Mouse (Mus musculus): Measurements from ENCODE around the gene Smg9. TPM values are rescaled to one million over a fixed set of nuclear protein-coding genes. Genes with fewer than 3 reads are reported as not detected.

The Smg9 gene
- polyA plus RNA-seq, 1 experiment, result 66.2 TPM

DNA sequence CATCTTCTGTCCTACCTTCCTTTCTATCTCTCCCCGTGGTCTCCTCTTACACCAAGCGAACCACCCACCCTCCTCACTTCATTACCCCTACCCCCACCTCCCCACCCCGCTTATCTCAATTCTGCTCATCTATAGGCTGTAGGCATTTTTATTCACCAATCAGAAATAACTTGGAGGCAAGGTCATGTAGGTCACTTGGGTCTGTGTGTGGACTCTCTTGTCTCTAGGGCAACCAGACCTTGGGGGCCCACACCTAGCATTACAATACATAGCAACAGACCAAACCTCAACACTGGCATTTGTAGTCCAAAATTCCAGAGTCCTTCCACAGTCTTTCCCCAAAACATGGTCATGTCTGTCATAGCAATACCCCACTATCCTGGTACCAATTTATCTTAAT, 11.4 kb downstream of the Smg9 start:
- no peak for TF ChIP-seq POLR2A (IDR thresholded peaks at IDR 0.05; ENCODE audit: borderline replicate concordance, extremely low read depth, insufficient read depth, insufficient read length, poor library complexity, severe bottlenecking)
- TF ChIP-seq CTCF (IDR thresholded peaks at IDR 0.05; ENCODE audit: borderline replicate concordance, extremely low read depth, insufficient read depth, insufficient read length), result no peak
- DNase-seq (ENCODE audit: low read depth), result no peak

DNA sequence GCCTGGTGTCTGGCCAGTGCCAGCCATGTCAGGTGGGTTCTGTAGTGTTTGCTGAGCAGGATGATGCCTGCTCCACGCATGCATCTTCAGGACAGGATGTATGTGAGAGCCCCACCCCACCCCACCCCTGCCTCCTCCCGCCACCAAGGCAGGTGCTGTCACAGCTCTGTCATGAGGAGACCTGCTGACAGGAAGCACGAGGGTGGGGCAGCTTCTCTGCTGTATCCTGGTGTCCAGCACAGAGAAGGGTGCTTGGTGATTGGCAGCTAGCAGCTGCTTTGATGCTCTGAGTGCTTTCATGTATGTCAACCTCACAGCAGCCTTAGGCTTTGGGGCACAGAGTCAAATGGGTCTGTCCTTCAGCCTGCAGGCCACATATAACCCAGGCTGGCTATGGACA, 14.2 kb downstream of the Smg9 start:
- no peak for DNase-seq (ENCODE audit: low read depth)
- TF ChIP-seq CTCF (IDR thresholded peaks at IDR 0.05; ENCODE audit: borderline replicate concordance, extremely low read depth, insufficient read depth, insufficient read length), result no peak
- no peak for TF ChIP-seq POLR2A (IDR thresholded peaks at IDR 0.05; ENCODE audit: borderline replicate concordance, extremely low read depth, insufficient read depth, insufficient read length, poor library complexity, severe bottlenecking)

DNA sequence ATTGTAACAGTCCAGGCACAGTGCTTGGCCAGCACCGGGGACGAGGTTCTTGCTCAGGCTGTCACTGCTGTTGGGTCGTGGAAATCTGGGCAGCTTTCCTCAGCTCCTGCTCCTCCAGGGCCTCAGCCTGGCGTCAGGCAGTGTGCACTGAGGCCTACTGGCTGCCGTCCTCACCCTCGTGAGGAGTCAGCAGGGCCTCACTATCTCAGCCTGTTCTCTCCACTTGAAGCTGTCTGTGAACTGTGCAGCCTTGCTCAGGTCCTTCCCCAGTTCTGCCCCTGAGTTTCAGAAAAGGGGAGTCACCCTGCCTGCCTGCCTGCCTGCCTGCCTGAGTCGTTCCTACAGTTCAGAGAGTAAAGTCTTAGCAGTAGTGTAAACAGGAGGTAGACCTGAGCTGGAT, 15.8 kb downstream of the Smg9 start:
- no peak for DNase-seq (ENCODE audit: low read depth)
- no peak for TF ChIP-seq CTCF (IDR thresholded peaks at IDR 0.05; ENCODE audit: borderline replicate concordance, extremely low read depth, insufficient read depth, insufficient read length)

DNA sequence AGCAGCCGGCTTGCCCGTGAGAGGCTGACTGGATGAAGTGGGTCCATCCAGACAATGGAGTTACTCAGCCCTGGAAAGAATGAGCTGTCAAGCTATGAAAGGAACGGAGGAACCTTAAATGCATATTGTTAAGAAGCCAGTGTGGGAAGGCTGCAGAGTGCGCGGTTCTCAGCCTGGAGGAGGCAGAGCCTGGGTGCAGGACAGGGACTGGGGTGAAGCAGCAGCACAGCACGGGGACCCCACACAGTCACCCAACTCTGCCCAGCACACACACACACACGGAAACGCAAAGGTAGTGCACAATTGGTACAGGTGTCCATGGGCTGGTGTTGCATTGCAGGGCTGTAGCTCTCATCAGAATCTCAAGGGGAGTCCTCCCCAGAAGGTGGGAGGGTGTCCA, 20.2 kb downstream of the Smg9 start:
- DNase-seq (ENCODE audit: low read depth), result peak; percentile 28
- no peak for TF ChIP-seq POLR2A (IDR thresholded peaks at IDR 0.05; ENCODE audit: borderline replicate concordance, extremely low read depth, insufficient read depth, insufficient read length, poor library complexity, severe bottlenecking)

DNA sequence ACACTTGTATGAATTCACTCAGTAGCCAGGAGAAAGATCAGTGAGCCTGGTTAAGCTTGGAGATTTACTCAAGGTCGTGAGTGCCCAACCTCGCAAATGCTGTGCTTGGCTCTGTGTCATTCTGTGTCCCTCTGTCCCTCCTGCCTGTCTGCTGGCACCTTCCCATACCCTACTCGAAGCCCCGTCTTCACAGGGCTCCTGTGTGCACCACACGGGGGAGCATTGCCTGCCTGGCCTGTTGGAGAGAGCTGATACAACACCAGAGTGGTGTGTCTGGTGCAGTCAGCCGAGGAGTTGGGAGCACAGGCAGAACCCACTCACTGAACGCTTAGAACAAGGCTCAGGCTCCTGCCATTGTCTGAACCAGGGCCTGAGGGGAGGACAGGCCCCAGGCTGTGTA, 22.2 kb downstream of the Smg9 start:
- TF ChIP-seq POLR2A (IDR thresholded peaks at IDR 0.05; ENCODE audit: borderline replicate concordance, extremely low read depth, insufficient read depth, insufficient read length, poor library complexity, severe bottlenecking) (no peak), CTCF (IDR thresholded peaks at IDR 0.05; ENCODE audit: borderline replicate concordance, extremely low read depth, insufficient read depth, insufficient read length) (no peak)

DNA sequence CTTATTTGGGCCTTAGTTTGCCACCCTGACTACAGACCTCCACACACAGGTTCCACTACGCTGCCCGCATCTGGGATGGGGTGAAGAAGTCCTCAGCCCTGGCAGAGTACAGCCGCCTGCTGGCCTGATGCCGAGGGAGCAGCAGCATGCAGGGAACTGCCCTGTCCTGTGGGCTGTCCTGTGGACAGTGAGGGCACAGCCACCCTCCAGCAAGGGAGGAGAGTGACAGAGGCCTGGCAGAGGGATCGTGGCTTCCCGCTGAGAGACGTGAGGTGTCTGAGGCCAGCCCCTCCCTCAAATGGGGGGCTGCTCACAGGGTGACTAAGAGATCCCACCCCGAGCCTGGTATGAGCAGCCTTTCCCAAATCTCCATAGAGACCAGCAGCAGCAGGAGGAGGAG, 22.8 kb downstream of the Smg9 start:
- DNase-seq (ENCODE audit: low read depth), result peak; percentile 11
- TF ChIP-seq POLR2A (IDR thresholded peaks at IDR 0.05; ENCODE audit: borderline replicate concordance, extremely low read depth, insufficient read depth, insufficient read length, poor library complexity, severe bottlenecking) (no peak), CTCF (IDR thresholded peaks at IDR 0.05; ENCODE audit: borderline replicate concordance, extremely low read depth, insufficient read depth, insufficient read length) (no peak)

More for the DNA sequence above, 22.2 kb downstream of the Smg9 start:
- DNase-seq (ENCODE audit: low read depth), result no peak

DNA sequence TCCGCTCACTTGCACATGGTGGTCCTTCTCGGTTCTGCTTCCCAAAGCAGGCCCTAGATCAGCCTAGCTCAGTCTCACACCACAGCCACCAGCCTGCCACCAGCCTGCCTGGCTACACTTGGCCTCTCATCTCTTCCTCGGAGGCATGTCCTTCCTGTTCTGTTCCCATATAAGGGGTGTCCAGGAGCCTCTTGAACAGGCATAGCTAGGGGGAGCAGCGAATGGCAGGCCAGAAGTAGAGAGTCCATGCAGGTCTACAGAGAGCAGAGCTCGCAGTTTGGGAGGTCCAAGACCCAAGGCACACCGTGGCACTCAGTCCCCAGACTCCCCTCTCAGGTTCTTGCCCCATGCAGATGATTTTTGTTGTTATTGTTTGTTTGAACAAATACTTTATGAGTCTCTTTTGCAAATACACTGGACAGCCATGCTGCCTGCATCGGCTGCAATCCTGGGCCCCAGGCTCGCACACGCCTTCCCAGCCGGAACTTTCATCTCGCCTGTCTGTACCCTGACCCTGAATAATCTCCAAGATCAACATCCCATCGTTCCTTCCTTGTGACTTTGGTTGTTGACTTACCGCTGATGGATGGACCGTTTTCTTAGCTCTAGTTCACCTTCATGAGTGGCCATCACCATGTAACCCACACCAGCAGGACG, 23.8 kb downstream of the Smg9 start:
- DNase-seq (ENCODE audit: low read depth), result no peak
- no peak for TF ChIP-seq POLR2A (IDR thresholded peaks at IDR 0.05; ENCODE audit: borderline replicate concordance, extremely low read depth, insufficient read depth, insufficient read length, poor library complexity, severe bottlenecking)
- TF ChIP-seq CTCF (IDR thresholded peaks at IDR 0.05; ENCODE audit: borderline replicate concordance, extremely low read depth, insufficient read depth, insufficient read length), result no peak

DNA sequence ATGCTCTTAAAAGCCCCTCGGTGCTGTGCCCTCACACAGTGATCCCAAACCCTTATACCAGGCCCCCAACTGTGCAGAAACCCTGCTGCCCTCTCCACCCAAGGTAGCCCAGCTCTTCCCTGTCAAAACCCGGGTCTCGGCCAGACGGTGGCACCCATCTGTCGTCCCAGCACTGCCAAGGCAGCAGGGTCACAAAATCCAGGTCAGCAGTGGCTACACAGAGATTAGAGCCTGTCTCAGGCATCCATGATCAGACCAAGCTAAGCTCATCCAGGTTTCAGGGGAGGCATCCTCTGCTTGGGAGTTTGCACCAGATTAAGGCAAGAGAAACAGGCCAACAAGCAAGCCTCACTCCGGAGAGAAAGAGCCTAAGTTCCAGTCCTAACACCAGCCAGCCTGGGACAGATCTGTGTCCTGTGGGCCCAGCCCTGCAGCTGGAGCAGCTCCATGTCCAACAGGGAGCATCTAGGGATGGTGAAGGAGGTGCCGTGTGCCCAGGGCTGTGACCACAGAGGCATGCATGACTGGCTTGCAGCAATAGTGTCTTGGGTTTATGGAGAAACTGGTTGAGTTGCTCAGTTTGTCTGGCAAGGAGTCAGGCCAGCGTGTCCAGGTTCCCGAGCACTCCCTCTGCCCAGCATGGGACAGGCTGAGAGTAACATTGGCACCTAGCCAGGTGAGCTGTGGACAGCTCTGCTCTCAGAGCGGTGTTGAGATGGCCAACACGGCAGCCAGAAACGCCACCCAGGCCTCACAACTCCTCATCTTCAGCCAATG, 24.7 kb downstream of the Smg9 start:
- peak; percentile 19 for DNase-seq (ENCODE audit: low read depth)
- TF ChIP-seq POLR2A (IDR thresholded peaks at IDR 0.05; ENCODE audit: borderline replicate concordance, extremely low read depth, insufficient read depth, insufficient read length, poor library complexity, severe bottlenecking) (no peak), CTCF (IDR thresholded peaks at IDR 0.05; ENCODE audit: borderline replicate concordance, extremely low read depth, insufficient read depth, insufficient read length) (no peak)

DNA sequence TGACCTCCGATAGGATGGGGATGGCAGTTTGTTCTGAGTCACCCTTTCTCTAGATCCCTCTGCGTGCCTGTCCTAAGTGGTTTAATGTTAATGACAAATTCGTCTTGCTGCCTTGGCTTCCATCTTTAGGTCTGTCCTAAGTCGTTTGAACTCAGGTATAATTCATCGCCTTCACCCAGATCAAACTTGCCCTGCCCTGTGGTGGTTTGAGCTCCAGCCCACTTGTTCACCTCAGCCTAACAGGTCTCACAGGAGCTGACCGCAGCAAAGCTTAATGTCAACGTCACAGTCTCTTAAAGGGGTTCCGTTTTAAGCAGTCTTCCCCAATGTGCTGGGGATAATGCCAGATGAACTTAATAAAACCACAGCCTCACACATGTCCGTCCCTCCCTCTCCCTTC, 26.5 kb downstream of the Smg9 start:
- TF ChIP-seq CTCF (IDR thresholded peaks at IDR 0.05; ENCODE audit: borderline replicate concordance, extremely low read depth, insufficient read depth, insufficient read length) (no peak), POLR2A (IDR thresholded peaks at IDR 0.05; ENCODE audit: borderline replicate concordance, extremely low read depth, insufficient read depth, insufficient read length, poor library complexity, severe bottlenecking) (no peak)
- DNase-seq (ENCODE audit: low read depth), result no peak

DNA sequence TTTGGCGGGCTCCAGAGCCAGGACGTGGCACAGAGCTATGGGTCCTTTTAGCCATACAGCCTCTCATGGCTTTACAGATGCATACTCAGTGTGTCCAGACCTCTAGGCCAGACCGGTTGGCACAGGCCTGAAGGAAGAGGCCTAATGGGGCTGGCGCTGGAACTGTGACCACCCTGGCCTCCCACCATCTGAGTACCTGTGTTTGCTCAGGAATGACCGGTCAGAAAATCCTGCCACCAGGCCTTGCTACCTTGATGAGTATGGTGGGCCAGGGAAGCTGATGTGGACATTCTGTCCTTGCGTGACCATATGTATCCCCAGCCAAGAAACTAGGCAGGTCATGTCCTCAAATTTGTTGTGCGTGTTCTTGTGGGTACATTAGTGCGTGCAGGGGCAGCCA, 27.7 kb downstream of the Smg9 start:
- no peak for TF ChIP-seq POLR2A (IDR thresholded peaks at IDR 0.05; ENCODE audit: borderline replicate concordance, extremely low read depth, insufficient read depth, insufficient read length, poor library complexity, severe bottlenecking)
- TF ChIP-seq CTCF (IDR thresholded peaks at IDR 0.05; ENCODE audit: borderline replicate concordance, extremely low read depth, insufficient read depth, insufficient read length), result no peak
- no peak for DNase-seq (ENCODE audit: low read depth)

DNA sequence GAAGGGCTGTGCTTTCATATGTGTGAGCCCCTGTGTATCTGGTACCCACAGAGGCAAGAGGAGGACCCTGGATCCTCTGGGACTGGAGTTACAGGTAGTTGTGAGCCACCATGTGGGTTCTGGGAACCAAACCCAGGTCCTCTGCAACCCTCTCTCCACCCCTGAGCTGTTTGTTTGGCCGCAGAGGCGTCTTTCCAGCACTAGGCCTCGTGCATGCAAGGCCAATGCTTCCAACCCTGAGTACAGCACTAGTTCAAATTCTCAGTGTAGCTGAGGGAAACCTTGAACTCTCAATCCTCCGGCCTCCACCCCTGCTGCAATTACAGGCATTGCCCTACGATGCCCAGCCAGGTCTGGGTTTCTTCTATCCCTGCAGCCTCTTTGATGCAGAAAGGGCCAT, 29.3 kb downstream of the Smg9 start:
- no peak for DNase-seq (ENCODE audit: low read depth)

More for the DNA sequence above, 29.3 kb downstream of the Smg9 start:
- TF ChIP-seq CTCF (IDR thresholded peaks at IDR 0.05; ENCODE audit: borderline replicate concordance, extremely low read depth, insufficient read depth, insufficient read length) (no peak), POLR2A (IDR thresholded peaks at IDR 0.05; ENCODE audit: borderline replicate concordance, extremely low read depth, insufficient read depth, insufficient read length, poor library complexity, severe bottlenecking) (no peak)
